Mouse (Mus musculus) heart, embryonic 13.5 days (tissue): ENCODE measurements at regions not wholly inside any gene's neighbourhood (a gene's known extent, or its start where the extent isn't known, plus 50 kb on each side); places are given as distances from the start of the nearest gene placed in this dataset.

Experiments used
- ATAC-seq: fragments of 200-750 bp; cut with Nextera tagmentation; 2 replicates; pipeline ENCODE4 v1.8.0; 2017; ENCODE audit warnings: moderate TSS enrichment; ENCODE audit not compliant: insufficient number of reproducible peaks, low FRiP score, low TSS enrichment; ENCODE audit errors: extremely low read depth
- H3K27ac ChIP-seq: fragments of 300-500 bp; sonication (generic); replicated peaks from 2 replicates; pipeline ENCODE4 v1.5.1; 2015; ENCODE audit warnings: moderate library complexity, mild to moderate bottlenecking, inconsistent platforms
- H3K27me3 ChIP-seq: fragments of 300-500 bp; sonication (generic); replicated peaks from 2 replicates; pipeline ENCODE4 v1.6.1; 2015; ENCODE audit warnings: mild to moderate bottlenecking, inconsistent platforms
- H3K36me3 ChIP-seq: fragments of 300-500 bp; sonication (generic); 2 replicates; pipeline ENCODE4 v1.6.1; 2015; ENCODE audit warnings: mild to moderate bottlenecking, inconsistent platforms
- H3K4me1 ChIP-seq: fragments of 300-500 bp; sonication (generic); 2 replicates; pipeline ENCODE4 v1.6.1; 2015; ENCODE audit warnings: inconsistent platforms
- H3K4me2 ChIP-seq: fragments of 300-500 bp; sonication (generic); 2 replicates; pipeline ENCODE4 v1.6.1; 2015; ENCODE audit warnings: inconsistent platforms, mild to moderate bottlenecking, moderate library complexity
- H3K4me3 ChIP-seq: fragments of 300-500 bp; sonication (generic); 2 replicates; pipeline ENCODE4 v1.5.1; 2015; ENCODE audit warnings: moderate library complexity, mild to moderate bottlenecking, inconsistent platforms
- H3K9ac ChIP-seq: fragments of 300-500 bp; sonication (generic); 2 replicates; pipeline ENCODE4 v1.6.1; 2015; ENCODE audit warnings: inconsistent platforms, mild to moderate bottlenecking, moderate library complexity
- H3K9me3 ChIP-seq: fragments of 300-500 bp; sonication (generic); 2 replicates; pipeline ENCODE4 v1.6.1; 2016; ENCODE audit warnings: inconsistent platforms
- WGBS: fragments of 180-500 bp; shearing (Covaris S2); methylation state at CpG from one replicate; pipeline ENCODE4 v1.1.7; 2015; ENCODE audit warnings: mixed read lengths; 5-methylcytosine and 5-hydroxymethylcytosine counted together

DNA sequence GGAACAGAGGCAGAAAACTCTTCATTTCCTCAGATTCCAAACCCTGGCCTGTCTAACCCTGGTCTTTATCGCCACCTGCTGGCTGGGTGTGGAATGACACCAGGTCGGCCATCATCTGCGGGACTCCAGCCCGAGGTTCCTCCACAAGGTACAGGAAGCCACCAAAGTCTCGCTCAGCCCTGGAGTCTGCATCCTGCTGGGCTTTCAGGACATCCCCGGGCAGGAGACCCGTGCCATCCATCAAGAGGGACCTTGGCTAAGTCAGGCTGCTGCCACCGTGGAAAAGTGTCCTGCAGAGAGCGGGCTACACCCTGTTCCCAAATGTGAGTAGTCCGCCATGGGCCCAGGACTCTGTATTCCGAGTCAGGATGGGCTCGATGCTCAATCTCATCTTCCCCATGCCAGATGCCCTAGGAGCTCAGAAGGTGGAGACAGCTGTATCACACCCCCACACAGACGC lies 74.4 kb upstream of the Larp1 start:
- Histone ChIP-seq H3K9ac (peak overlapping the region; percentile 76), H3K27ac (no peak overlapping the region), H3K27me3 (peaks cover 16% of the 10 kb centered on the region), H3K4me2 (peak overlapping the region; percentile 66), H3K36me3 (no peaks in the 10 kb centered on the region), H3K4me3 (peak overlapping the region; percentile 40), H3K4me1 (peaks cover 19% of the 10 kb centered on the region), H3K9me3 (no peaks in the 10 kb centered on the region)
- 8% methylated on average over 13 of the region's 13 CpGs for WGBS
- ATAC-seq, result no peak

DNA sequence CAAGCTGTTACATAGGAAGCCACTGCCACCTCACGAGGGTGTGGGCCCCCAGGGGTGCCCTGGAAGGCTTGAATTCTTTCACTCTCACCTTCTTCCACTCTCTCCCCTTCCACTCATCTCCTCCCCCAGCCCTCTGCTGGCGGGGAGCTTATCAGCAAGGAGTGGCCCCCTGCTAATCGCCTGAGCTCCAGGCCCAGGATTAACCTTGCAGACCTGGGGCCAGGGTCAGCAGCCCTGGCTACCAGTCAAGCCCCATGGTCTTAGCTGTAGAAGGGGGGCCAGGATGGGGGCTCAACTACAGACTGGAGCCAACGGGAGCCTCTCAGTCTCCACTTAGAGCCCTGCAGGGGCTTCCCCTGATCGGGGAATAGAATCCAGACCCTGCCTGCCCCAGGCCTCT lies 75.8 kb upstream of the Larp1 start:
- no peaks in the 10 kb centered on the region for H3K9me3 ChIP-seq
- no peak overlapping the region for H3K27ac ChIP-seq
- WGBS, result 9% methylated on average over 5 of the region's 5 CpGs
- H3K9ac ChIP-seq, result peak overlapping the region; percentile 7; the same call in 1 of the 2 replicates
- peaks cover 23% of the 10 kb centered on the region for H3K4me1 ChIP-seq
- ATAC-seq, result no peak
- H3K36me3 ChIP-seq, result no peaks in the 10 kb centered on the region
- H3K4me2 ChIP-seq, result no peak overlapping the region
- H3K4me3 ChIP-seq, result no peak overlapping the region
- peaks cover 24% of the 10 kb centered on the region for H3K27me3 ChIP-seq

DNA sequence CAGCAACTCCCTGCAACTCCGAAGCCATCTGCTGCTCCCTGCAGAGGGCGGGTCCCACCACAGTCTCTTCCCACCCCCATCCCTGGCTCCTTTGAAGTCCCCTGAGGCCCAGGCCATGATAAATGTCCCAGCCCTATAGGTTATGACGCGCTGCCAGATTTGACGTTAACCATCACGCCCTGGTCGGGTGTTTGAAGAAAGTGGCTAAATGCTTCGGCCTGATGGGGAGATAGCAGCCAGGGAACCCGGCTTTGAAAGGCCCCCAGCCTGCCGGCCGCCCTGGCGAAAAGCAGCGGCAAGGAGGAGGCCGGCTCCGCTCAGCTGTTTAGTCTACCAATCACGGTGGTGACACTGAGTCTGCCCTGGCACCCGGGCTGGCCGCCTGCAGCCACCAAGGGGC lies 79.4 kb upstream of the Larp1 start:
- peaks cover 20% of the 10 kb centered on the region for H3K4me1 ChIP-seq
- no peaks in the 10 kb centered on the region for H3K36me3 ChIP-seq
- H3K4me3 ChIP-seq, result peak overlapping the region; percentile 29
- no peak for ATAC-seq
- no peaks in the 10 kb centered on the region for H3K9me3 ChIP-seq
- H3K4me2 ChIP-seq, result peak overlapping the region; percentile 57
- peaks cover 21% of the 10 kb centered on the region for H3K27me3 ChIP-seq
- H3K9ac ChIP-seq, result peak overlapping the region; percentile 34
- H3K27ac ChIP-seq, result no peak overlapping the region
- 4% methylated on average over 18 of the region's 18 CpGs for WGBS

DNA sequence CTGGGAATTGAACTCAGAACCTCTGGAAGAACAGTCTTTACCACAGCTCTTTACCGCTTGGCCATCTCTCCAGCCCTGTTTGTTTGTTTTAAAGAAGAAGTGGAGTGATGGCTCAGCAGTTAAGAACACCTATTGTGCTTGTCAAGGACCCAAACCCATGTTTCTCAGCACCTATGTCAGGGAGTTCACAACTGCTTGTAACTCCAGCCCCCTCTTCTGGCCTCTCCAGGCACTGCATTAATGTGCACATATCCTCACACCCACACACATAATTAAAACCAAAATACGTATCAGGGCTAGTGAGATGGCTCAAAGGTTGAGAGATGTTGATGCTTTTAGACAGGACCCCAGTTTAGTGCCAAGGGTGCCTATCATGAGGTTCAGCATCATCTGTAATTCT lies 87.6 kb upstream of the Hand1 start:
- H3K4me2 ChIP-seq, result no peak overlapping the region
- no peaks in the 10 kb centered on the region for H3K27me3 ChIP-seq
- H3K27ac ChIP-seq, result no peak overlapping the region
- no peaks in the 10 kb centered on the region for H3K9me3 ChIP-seq
- no peaks in the 10 kb centered on the region for H3K36me3 ChIP-seq
- peaks cover 14% of the 10 kb centered on the region for H3K4me1 ChIP-seq
- no peak overlapping the region for H3K9ac ChIP-seq
- 89% methylated on average over 2 of the region's 2 CpGs for whole genome bisulfite sequencing
- no peak for ATAC-seq
- no peak overlapping the region for H3K4me3 ChIP-seq

DNA sequence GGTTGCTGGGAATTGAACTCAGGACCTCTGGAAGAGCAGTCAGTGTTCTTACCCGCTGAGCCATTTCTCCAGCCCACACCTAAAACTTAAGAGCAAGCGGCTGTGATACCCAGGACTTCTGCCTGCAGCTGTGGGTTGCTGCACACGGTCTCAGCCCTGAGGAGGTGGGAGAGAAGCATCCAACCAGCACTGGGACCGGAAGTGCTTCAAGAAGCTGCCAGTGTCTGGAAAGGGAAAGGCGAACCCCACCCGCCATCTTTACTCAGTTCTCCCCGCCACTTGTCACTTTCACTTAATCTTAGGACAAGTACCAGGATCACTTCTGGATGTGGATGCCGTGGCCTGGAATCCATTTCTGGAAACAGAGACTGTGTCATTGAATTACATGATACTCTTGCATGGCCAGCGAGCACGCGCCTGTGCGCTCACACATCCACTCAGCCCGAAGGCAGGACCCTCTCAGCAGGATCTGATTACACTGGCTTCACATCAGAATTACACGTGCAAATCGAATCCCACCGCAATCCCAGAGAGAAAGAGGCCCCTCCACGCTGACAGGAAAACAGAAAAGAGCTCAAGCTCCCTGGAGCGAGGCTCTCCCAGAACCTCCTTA lies 85.9 kb upstream of the Hand1 start:
- no peak overlapping the region for H3K27ac ChIP-seq
- 70% methylated on average over 18 of the region's 18 CpGs for WGBS
- H3K27me3 ChIP-seq, result no peaks in the 10 kb centered on the region
- H3K9me3 ChIP-seq, result no peaks in the 10 kb centered on the region
- ATAC-seq, result no peak
- no peak overlapping the region for H3K4me2 ChIP-seq
- peaks cover 30% of the 10 kb centered on the region for H3K4me1 ChIP-seq
- H3K9ac ChIP-seq, result no peak overlapping the region
- no peaks in the 10 kb centered on the region for H3K36me3 ChIP-seq
- H3K4me3 ChIP-seq, result no peak overlapping the region

DNA sequence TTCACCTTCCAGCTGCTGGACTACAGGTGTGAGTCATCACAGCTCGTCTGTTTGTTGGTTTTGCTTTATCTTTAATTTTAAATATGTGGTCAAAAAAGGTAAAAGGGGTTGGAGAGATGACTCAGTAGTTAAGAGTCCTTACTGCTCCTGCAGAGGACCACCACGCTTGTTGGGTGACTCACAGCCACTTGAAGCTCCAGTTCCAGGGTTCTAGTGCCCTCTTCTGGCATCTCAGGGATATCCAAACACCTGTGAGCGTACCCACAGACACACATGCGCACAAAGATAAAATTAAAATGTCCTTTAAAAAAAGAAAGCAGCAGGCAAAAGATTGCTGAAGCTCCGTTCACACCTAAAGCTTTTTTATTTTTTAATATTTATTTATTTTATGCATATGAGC lies 85.4 kb upstream of the Hand1 start:
- 72% methylated on average over 5 of the region's 5 CpGs for WGBS
- H3K9ac ChIP-seq, result no peak overlapping the region
- no peak overlapping the region for H3K27ac ChIP-seq
- ATAC-seq, result no peak
- no peaks in the 10 kb centered on the region for H3K36me3 ChIP-seq
- H3K27me3 ChIP-seq, result 0 out of 2 replicates have a peak, but pooled peaks cover 4% of the 10 kb centered on the region
- no peak overlapping the region for H3K4me3 ChIP-seq
- no peak overlapping the region for H3K4me2 ChIP-seq
- no peaks in the 10 kb centered on the region for H3K9me3 ChIP-seq
- H3K4me1 ChIP-seq, result peaks cover 36% of the 10 kb centered on the region

DNA sequence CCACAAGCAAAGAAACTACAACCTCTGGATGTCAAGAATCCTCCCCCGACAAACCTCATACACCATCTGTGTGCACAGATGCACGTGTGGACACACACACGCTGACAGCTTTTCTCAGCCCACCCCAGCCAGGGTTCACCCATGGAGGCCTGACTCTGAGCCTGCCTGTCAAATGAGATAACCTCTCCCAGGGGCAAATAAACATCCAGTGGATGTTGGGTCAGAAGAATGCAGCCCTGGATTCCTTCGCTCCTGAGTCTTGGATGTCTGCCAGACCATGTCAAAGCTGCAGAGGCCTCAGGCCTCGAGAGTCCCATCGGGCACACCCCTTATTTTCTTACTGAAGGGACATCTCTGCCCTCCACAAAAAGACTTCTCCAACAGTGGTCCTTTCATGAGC lies 83.4 kb upstream of the Hand1 start:
- Histone ChIP-seq H3K9me3 (no peaks in the 10 kb centered on the region), H3K27ac (peak overlapping the region; percentile 79), H3K4me1 (peaks cover 54% of the 10 kb centered on the region), H3K4me2 (no peak overlapping the region; the same call in 1 of the 2 replicates), H3K4me3 (no peak overlapping the region), H3K27me3 (0 out of 2 replicates have a peak, but pooled peaks cover 8% of the 10 kb centered on the region), H3K9ac (no peak overlapping the region), H3K36me3 (no peaks in the 10 kb centered on the region)
- 11% methylated on average over 6 of the region's 6 CpGs for WGBS
- no peak for ATAC-seq

DNA sequence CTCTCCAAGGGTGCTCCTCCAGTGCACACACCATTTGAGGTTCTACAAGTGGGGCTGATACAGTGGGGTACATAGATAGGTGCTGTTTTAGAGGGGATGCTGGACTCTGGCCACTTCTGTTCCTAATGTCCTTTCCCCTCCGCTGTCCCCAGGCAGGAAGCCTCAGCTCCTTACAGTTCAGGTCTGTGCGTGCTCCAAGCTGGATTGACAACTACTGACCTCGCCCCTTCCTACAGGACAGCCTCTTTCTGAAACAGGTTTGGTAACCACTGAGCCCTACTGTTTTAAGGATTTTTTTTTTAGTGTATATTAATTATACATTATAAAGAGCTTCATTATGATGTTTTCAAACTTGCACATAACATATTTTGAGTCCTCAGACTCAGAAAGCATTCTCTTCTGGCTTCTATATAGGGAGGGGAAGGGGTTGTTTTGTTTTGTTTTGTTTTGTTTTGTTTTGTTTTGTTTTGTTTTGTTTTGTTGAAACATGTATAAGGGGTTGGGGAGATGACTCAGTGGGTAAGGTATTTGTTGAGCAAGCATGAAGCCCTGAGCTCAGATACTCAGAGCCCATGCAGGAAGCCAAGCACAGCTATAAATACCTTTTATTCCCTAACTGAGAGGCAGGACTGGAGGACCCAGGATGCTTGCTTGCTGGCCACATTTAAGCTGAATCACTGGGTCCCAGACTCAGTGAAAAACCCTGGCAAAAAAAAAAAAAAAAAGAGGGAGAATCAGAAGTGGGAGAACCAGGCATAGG lies 81.4 kb upstream of the Hand1 start:
- no peak for ATAC-seq
- no peak overlapping the region for H3K4me3 ChIP-seq
- no peak overlapping the region for H3K4me2 ChIP-seq
- no peak overlapping the region for H3K9ac ChIP-seq
- H3K27me3 ChIP-seq, result 0 out of 2 replicates have a peak, but pooled peaks cover 8% of the 10 kb centered on the region
- H3K27ac ChIP-seq, result peak overlapping the region; percentile 58
- no peaks in the 10 kb centered on the region for H3K36me3 ChIP-seq
- 64% methylated on average over 3 of the region's 3 CpGs for WGBS
- peaks cover 54% of the 10 kb centered on the region for H3K4me1 ChIP-seq
- H3K9me3 ChIP-seq, result no peaks in the 10 kb centered on the region

DNA sequence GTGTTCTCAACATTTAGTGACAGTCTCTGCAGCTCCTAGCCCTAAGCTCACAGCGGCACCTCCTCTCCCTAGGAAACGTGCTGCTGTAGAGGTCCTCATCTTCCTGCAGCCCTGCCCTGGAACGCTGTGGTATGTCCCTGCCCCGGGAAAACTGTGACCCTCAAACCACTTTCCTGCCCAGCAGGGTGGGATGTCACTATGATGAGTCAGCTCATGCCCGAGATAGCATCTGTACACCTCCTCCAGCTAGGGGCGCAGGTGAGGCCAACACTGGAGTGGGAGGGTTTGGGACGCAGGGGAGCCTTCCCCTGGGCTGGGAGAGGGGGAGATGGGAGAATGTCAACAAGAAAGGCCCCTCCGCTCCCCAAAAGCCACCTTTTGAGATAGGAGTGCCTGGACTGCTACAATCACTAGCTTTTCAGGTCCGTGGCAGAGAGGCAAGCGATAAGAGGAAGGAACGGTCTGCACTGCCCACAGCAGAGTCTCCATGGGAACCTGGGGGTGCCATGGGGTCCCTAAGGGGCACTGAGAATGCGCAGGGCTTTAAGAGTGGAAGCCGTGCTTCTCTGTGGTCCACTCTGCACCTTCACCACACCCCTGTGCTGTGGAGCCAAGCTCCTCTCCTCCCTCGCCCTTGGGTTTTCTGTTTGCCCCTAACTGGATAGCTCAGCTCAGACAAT lies 80.5 kb upstream of the Hand1 start:
- 30% methylated on average over 14 of the region's 14 CpGs for WGBS
- no peak for ATAC-seq
- no peak overlapping the region for H3K4me3 ChIP-seq
- peak overlapping the region; percentile 47; the same call in 1 of the 2 replicates for H3K9ac ChIP-seq
- no peaks in the 10 kb centered on the region for H3K36me3 ChIP-seq
- peak overlapping the region; percentile 58 for H3K27ac ChIP-seq
- H3K4me2 ChIP-seq, result no peak overlapping the region
- peaks cover 54% of the 10 kb centered on the region for H3K4me1 ChIP-seq
- H3K9me3 ChIP-seq, result no peaks in the 10 kb centered on the region
- 0 out of 2 replicates have a peak, but pooled peaks cover 8% of the 10 kb centered on the region for H3K27me3 ChIP-seq

DNA sequence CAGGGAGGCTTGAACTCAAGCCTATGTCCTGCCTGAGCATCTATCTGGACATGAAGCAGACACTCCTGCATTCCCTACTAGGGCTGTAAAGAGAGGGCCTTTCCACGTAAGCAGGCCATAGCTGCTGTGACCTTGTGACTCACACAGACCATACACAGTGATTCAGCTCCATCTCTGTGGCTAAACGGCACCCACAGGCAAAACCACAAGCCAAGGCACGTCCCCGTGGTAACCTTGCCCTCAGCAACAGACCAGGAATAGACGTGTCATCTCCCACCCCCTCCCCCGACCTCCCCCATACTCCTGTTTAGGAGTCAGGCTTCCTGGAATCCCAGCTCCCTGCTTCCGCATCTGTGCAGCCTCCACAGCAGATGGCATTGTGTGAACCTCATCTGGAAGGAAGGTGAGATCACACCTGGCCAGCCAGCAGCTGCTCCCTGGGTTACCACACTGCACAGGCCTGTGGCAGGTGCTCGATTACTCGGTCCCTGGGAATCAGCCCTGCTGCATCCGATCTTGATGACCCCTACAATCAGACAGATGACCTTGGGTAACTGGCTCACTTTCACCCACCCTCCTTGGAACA lies 79.2 kb upstream of the Hand1 start:
- Histone ChIP-seq H3K27ac (no peak overlapping the region), H3K36me3 (no peaks in the 10 kb centered on the region), H3K9ac (no peak overlapping the region), H3K4me2 (no peak overlapping the region), H3K9me3 (no peaks in the 10 kb centered on the region), H3K4me1 (peaks cover 54% of the 10 kb centered on the region), H3K27me3 (0 out of 2 replicates have a peak, but pooled peaks cover 8% of the 10 kb centered on the region), H3K4me3 (no peak overlapping the region)
- 27% methylated on average over 10 of the region's 10 CpGs for WGBS
- ATAC-seq, result no peak

DNA sequence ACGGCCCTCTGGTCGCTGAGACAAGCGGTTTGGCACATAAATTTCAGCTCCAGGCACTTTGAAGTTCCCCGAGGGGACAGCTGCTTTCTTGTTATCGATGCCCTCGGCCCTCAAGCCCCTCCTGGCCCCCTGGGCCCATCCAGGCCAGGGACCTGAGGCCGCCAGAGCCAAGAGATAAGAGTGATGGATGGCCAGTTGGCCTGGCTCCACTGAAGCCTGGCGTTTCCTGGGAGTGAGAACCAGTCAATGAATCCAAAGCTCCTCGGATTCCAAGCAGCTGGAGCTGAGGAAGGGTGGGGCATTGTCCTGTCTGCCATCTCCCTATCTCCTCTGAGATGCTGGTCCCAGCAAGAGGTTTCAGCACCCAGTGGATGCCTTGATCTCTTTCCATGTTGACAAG lies 71.6 kb upstream of the Hand1 start:
- no peaks in the 10 kb centered on the region for H3K36me3 ChIP-seq
- H3K4me2 ChIP-seq, result no peak overlapping the region
- H3K4me1 ChIP-seq, result peaks cover 14% of the 10 kb centered on the region
- no peak overlapping the region for H3K27ac ChIP-seq
- no peak overlapping the region for H3K9ac ChIP-seq
- 11% methylated on average over 9 of the region's 9 CpGs for WGBS
- no peaks in the 10 kb centered on the region for H3K27me3 ChIP-seq
- H3K9me3 ChIP-seq, result no peaks in the 10 kb centered on the region
- ATAC-seq, result no peak
- H3K4me3 ChIP-seq, result no peak overlapping the region
